Mouse (Mus musculus) adrenal gland, adult 18-20 months (tissue): ENCODE data around the gene Asic2. TPM values are rescaled to one million over a fixed set of nuclear protein-coding genes. Genes with fewer than 3 reads are reported as not detected.

ENCODE experiments used
- DNase-seq, 2 experiments: peaks; one replicate each; pipeline ENCODE4 v3.0.0; 2021 to 2022; ENCODE audit warnings: low spot score in 2 of 2
- total RNA-seq, 2 experiments: library from RNA; stranded (reverse); gene quantifications; 1 replicate in 1 of 2; 2 replicates in 1 of 2; pipeline ENCODE4 v1.2.3; 2021

Asic2 gene
- total RNA-seq, 2 experiments from 2014 or later: 2.5 to 3.2 TPM

GRCm38 (mm10) chr11:81612798-81613540 is 355.3 kb downstream of the Asic2 start:
- DNase-seq: peak; percentile 75 to 83

- DNase-seq: no peak
Observed at GRCm38 (mm10) chr11:81611948-81612797, 356.1 kb downstream of the Asic2 start.

GRCm38 (mm10) chr11:81610506-81610905 is 357.8 kb downstream of the Asic2 start:
- no peak for DNase-seq

GRCm38 (mm10) chr11:81602971-81603370 is 365.3 kb downstream of the Asic2 start:
- no peak for DNase-seq

- no peak for DNase-seq
Observed at GRCm38 (mm10) chr11:81601736-81602135, 366.5 kb downstream of the Asic2 start.

GRCm38 (mm10) chr11:81597601-81598000 is 370.7 kb downstream of the Asic2 start:
- no peak for DNase-seq

GRCm38 (mm10) chr11:81595235-81595634 is 373.0 kb downstream of the Asic2 start:
- DNase-seq: no peak

GRCm38 (mm10) chr11:81592776-81593175 is 375.5 kb downstream of the Asic2 start:
- DNase-seq: no peak

GRCm38 (mm10) chr11:81590911-81591310 is 377.3 kb downstream of the Asic2 start:
- DNase-seq: no peak

- DNase-seq: peak; percentile 68 to 74
Observed at GRCm38 (mm10) chr11:81588630-81589029, 379.6 kb downstream of the Asic2 start.

GRCm38 (mm10) chr11:81587942-81588341 is 380.3 kb downstream of the Asic2 start:
- no peak for DNase-seq

GRCm38 (mm10) chr11:81587114-81587513 is 381.1 kb downstream of the Asic2 start:
- DNase-seq: no peak

GRCm38 (mm10) chr11:81584506-81584905 is 383.8 kb downstream of the Asic2 start:
- no peak for DNase-seq

- DNase-seq: no peak
Observed at GRCm38 (mm10) chr11:81583195-81583594, 385.1 kb downstream of the Asic2 start.

GRCm38 (mm10) chr11:81582161-81582560 is 386.1 kb downstream of the Asic2 start:
- DNase-seq: no peak

GRCm38 (mm10) chr11:81579753-81580152 is 388.5 kb downstream of the Asic2 start:
- DNase-seq: no peak

- no peak for DNase-seq
Observed at GRCm38 (mm10) chr11:81570406-81570805, 397.9 kb downstream of the Asic2 start.

- no peak for DNase-seq
Observed at GRCm38 (mm10) chr11:81564857-81565256, 403.4 kb downstream of the Asic2 start.

- no peak for DNase-seq
Observed at GRCm38 (mm10) chr11:81560374-81560773, 407.9 kb downstream of the Asic2 start.

- no peak for DNase-seq
Observed at GRCm38 (mm10) chr11:81543189-81543588, 425.1 kb downstream of the Asic2 start.

GRCm38 (mm10) chr11:81535121-81535717 is 433.0 kb downstream of the Asic2 start:
- no peak for DNase-seq

GRCm38 (mm10) chr11:81534686-81535085 is 433.6 kb downstream of the Asic2 start:
- peak; percentile 55 to 56 for DNase-seq
